Mouse (Mus musculus): ENCODE measurements around the gene C2cd5. TPM values are rescaled to one million over a fixed set of nuclear protein-coding genes. Genes with fewer than 3 reads are reported as not detected.

The C2cd5 gene
- total and polyA plus RNA-seq, 3 experiments: 19.1 to 22.3 (median 19.7) TPM

DNA sequence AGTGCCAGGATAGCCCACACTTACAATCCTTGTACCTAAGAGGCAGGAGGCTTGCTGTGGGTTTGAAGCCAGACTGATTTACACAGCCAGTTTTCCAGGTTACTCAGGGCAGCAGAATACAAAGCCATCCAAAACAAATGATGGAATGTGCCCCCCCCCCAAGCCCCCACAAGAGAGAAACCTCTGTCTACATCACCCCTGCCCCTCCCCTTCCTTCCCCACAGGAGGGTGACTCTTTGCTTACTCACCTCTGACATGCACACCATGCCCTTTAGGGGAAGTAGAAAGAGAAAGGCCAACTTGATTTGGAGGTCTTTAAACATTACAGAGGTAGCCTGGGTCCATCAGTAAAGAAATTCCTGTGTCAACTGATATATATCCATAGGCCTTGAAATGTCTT, 48.9 kb upstream of the C2cd5 start:
- Histone ChIP-seq H3K79me2 (replicated peaks; ENCODE audit: control insufficient read depth, extremely low read depth, insufficient read depth, poor library complexity, severe bottlenecking) (no peaks in the 10 kb centered on the region), H3K4me2 (ENCODE audit: insufficient read depth, low read depth, poor library complexity, severe bottlenecking) (no peak overlapping the region), H3K27ac (ENCODE audit: insufficient read depth, low read depth) (no peak overlapping the region), H3K9me3 (replicated peaks; ENCODE audit: low read length) (peaks cover 4% of the 10 kb centered on the region), H3K4me3 (replicated peaks in 1 of 3; ENCODE audit: low read depth in 2 of 3, low read length in 2 of 3, poor library complexity in 1 of 3) (no peak overlapping the region), H3K27me3 (replicated peaks) (no peaks in the 10 kb centered on the region), H3K9ac (ENCODE audit: insufficient read depth, low read depth) (no peak overlapping the region), H3K4me1 (ENCODE audit: control insufficient read depth in 1 of 2, insufficient read depth in 2 of 2) (peaks cover 0 to 8% of the 10 kb centered on the region in 2 experiments; a peak in 2 of 4 replicates), H3K36me3 (replicated peaks in 1 of 2; ENCODE audit: control insufficient read depth in 1 of 2, insufficient read depth in 1 of 2, low read length in 1 of 2) (no peaks in the 10 kb centered on the region)
- in situ Hi-C loops (cut with MboI; ENCODE audit: low pct_ligation_motif_present, low pct_unique_long_range_greater_than_20kb, low sequenced_read_pairs) (no loop called here), dilution Hi-C loops (cut with MboI; ENCODE audit: extremely low pct_ligation_motif_present, extremely low pct_unique_long_range_greater_than_20kb, low sequenced_read_pairs) (no loop called here)
- TF ChIP-seq MEF2A (IDR thresholded peaks at IDR 0.05; ENCODE audit: borderline replicate concordance, low read depth, low read length): no peak
- TF ChIP-seq CTCF (conservative IDR thresholded peaks at IDR 0.05 in 1 of 2, IDR thresholded peaks at IDR 0.05 in 1 of 2; ENCODE audit: low read depth in 2 of 2, low read length in 2 of 2): no peak
- DNase-seq (ENCODE audit: extremely low read depth): no peak

DNA sequence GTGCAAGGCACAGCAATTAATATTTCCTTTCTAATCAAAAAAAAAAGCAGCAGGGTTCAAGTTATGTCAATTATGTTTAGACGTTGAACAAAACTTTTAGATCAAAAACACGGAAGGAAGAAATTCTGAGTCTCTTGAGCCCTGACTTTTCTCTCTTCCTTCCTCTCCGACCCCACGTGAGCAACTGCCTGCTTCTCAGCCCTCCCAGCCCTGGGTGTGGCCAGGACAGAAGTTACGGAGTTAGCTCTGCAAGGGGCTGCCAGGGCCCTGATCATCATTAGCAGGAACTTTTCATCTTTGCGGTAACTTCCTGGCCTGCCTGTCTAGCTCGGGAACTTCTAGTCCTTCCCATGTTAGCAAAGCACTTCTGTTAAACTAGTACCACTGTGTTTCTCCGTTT, 46.8 kb upstream of the C2cd5 start:
- Histone ChIP-seq H3K4me1 (ENCODE audit: control insufficient read depth in 1 of 2, insufficient read depth in 2 of 2) (peaks cover 0 to 5% of the 10 kb centered on the region in 2 experiments; a peak in 2 of 4 replicates), H3K36me3 (replicated peaks in 1 of 2; ENCODE audit: control insufficient read depth in 1 of 2, insufficient read depth in 1 of 2, low read length in 1 of 2) (no peaks in the 10 kb centered on the region), H3K9ac (ENCODE audit: insufficient read depth, low read depth) (no peak overlapping the region), H3K9me3 (replicated peaks; ENCODE audit: low read length) (peaks cover 4% of the 10 kb centered on the region), H3K27ac (ENCODE audit: insufficient read depth, low read depth) (no peak overlapping the region), H3K4me2 (ENCODE audit: insufficient read depth, low read depth, poor library complexity, severe bottlenecking) (no peak overlapping the region), H3K79me2 (replicated peaks; ENCODE audit: control insufficient read depth, extremely low read depth, insufficient read depth, poor library complexity, severe bottlenecking) (no peaks in the 10 kb centered on the region), H3K27me3 (replicated peaks) (no peaks in the 10 kb centered on the region), H3K4me3 (replicated peaks in 1 of 3; ENCODE audit: low read depth in 2 of 3, low read length in 2 of 3, poor library complexity in 1 of 3) (no peak overlapping the region)
- TF ChIP-seq MAFK (IDR thresholded peaks at IDR 0.05; ENCODE audit: insufficient replicate concordance, low read length) (no peak), JUND (conservative IDR thresholded peaks at IDR 0.05; ENCODE audit: low read depth, low read length) (no peak), ZNF384 (IDR thresholded peaks at IDR 0.05; ENCODE audit: low read depth, low read length) (no peak), ELF1 (IDR thresholded peaks at IDR 0.05; ENCODE audit: low read depth, low read length) (no peak), MEF2A (IDR thresholded peaks at IDR 0.05; ENCODE audit: borderline replicate concordance, low read depth, low read length) (no peak), CHD1 (IDR thresholded peaks at IDR 0.05; ENCODE audit: low read depth, low read length) (no peak), E2F4 (IDR thresholded peaks at IDR 0.05; ENCODE audit: insufficient replicate concordance, low read depth, low read length) (no peak), KAT2A (IDR thresholded peaks at IDR 0.05; ENCODE audit: insufficient replicate concordance, low read length) (no peak), RCOR1 (conservative IDR thresholded peaks at IDR 0.05; ENCODE audit: low read depth, low read length) (no peak), PAX5 (IDR thresholded peaks at IDR 0.05; ENCODE audit: low read length) (no peak)
- in situ Hi-C loops (cut with MboI; ENCODE audit: low pct_ligation_motif_present, low pct_unique_long_range_greater_than_20kb, low sequenced_read_pairs) (no loop called here), dilution Hi-C loops (cut with MboI; ENCODE audit: extremely low pct_ligation_motif_present, extremely low pct_unique_long_range_greater_than_20kb, low sequenced_read_pairs) (no loop called here)
- DNase-seq (ENCODE audit: extremely low read depth): no peak

DNA sequence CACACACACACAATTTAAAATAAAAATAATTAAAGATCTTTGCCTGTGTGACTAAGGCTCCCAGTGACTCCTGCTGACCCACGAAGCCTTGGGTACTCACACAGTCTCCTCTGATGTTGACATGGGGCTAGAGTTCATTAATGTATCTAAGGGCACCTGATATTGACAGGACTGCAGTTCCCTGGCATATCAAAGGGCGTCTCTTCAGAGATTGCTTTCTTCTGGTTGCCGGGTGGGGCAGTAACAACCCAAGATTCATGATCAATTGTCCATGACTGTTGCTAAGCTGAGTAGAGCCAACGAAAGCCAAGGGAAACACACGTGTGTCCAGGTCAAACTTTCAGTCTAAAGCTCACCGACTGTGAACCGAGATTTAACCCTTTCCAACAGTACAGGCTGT, 45.1 kb upstream of the C2cd5 start:
- in situ Hi-C loops (cut with MboI; ENCODE audit: low pct_ligation_motif_present, low pct_unique_long_range_greater_than_20kb, low sequenced_read_pairs) (no loop called here), dilution Hi-C loops (cut with MboI; ENCODE audit: extremely low pct_ligation_motif_present, extremely low pct_unique_long_range_greater_than_20kb, low sequenced_read_pairs) (no loop called here)
- Histone ChIP-seq H3K9me3 (replicated peaks; ENCODE audit: low read length) (peaks cover 4% of the 10 kb centered on the region), H3K27me3 (replicated peaks) (no peaks in the 10 kb centered on the region), H3K79me2 (replicated peaks; ENCODE audit: control insufficient read depth, extremely low read depth, insufficient read depth, poor library complexity, severe bottlenecking) (no peaks in the 10 kb centered on the region), H3K4me1 (ENCODE audit: control insufficient read depth in 1 of 2, insufficient read depth in 2 of 2) (no peaks in the 10 kb centered on the region), H3K4me2 (ENCODE audit: insufficient read depth, low read depth, poor library complexity, severe bottlenecking) (no peak overlapping the region), H3K36me3 (replicated peaks in 1 of 2; ENCODE audit: control insufficient read depth in 1 of 2, insufficient read depth in 1 of 2, low read length in 1 of 2) (no peaks in the 10 kb centered on the region), H3K9ac (ENCODE audit: insufficient read depth, low read depth) (no peak overlapping the region), H3K27ac (ENCODE audit: insufficient read depth, low read depth) (no peak overlapping the region), H3K4me3 (replicated peaks in 1 of 3; ENCODE audit: low read depth in 2 of 3, low read length in 2 of 3, poor library complexity in 1 of 3) (no peak overlapping the region)
- no peak for DNase-seq (ENCODE audit: extremely low read depth)
- TF ChIP-seq ELF1 (IDR thresholded peaks at IDR 0.05; ENCODE audit: low read depth, low read length) (no peak), MAZ (IDR thresholded peaks at IDR 0.05; ENCODE audit: low read depth, low read length) (no peak), CHD1 (IDR thresholded peaks at IDR 0.05; ENCODE audit: low read depth, low read length) (no peak), MYC (IDR thresholded peaks at IDR 0.05; ENCODE audit: low read depth, low read length) (no peak), CHD2 (IDR thresholded peaks at IDR 0.05; ENCODE audit: low read length) (no peak), USF2 (conservative IDR thresholded peaks at IDR 0.05; ENCODE audit: low read depth, low read length) (no peak), KAT2A (IDR thresholded peaks at IDR 0.05; ENCODE audit: insufficient replicate concordance, low read length) (no peak), POLR2AphosphoS2 (IDR thresholded peaks at IDR 0.05; ENCODE audit: low read depth, low read length) (no peak), USF1 (IDR thresholded peaks at IDR 0.05; ENCODE audit: low read depth, low read length) (no peak), MAFK (IDR thresholded peaks at IDR 0.05; ENCODE audit: insufficient replicate concordance, low read length) (no peak), SMC3 (IDR thresholded peaks at IDR 0.05; ENCODE audit: low read depth, low read length) (no peak), BHLHE40 (IDR thresholded peaks at IDR 0.05; ENCODE audit: low read depth, low read length) (no peak), PAX5 (IDR thresholded peaks at IDR 0.05; ENCODE audit: low read length) (no peak), NRF1 (IDR thresholded peaks at IDR 0.05; ENCODE audit: low read depth, low read length) (no peak), JUND (conservative IDR thresholded peaks at IDR 0.05; ENCODE audit: low read depth, low read length) (no peak), ZNF384 (IDR thresholded peaks at IDR 0.05; ENCODE audit: low read depth, low read length) (no peak), MEF2A (IDR thresholded peaks at IDR 0.05; ENCODE audit: borderline replicate concordance, low read depth, low read length) (no peak), SIN3A (IDR thresholded peaks at IDR 0.05; ENCODE audit: low read length) (no peak), POLR2A (IDR thresholded peaks at IDR 0.05; ENCODE audit: low read depth, low read length) (no peak), ETS1 (conservative IDR thresholded peaks at IDR 0.05; ENCODE audit: low read depth, low read length) (no peak)

All from CH12.LX (cell line).